Mouse (Mus musculus) MEL (cell line): Measurements from ENCODE around the gene Gnb1l. TPM values are rescaled to one million over a fixed set of nuclear protein-coding genes. Genes with fewer than 3 reads are reported as not detected.

Source experiments
- DNase-seq: peaks from one replicate; pipeline ENCODE4 v3.0.0; 2011; ENCODE audit warnings: low read depth, low spot score
- H3K27ac ChIP-seq: 2 replicates; pipeline ENCODE4 v1.5.1; 2012; ENCODE audit warnings: low read depth, mild to moderate bottlenecking, control low read depth, low read length, moderate library complexity; ENCODE audit not compliant: control insufficient read depth
- H3K27me3 ChIP-seq, 2 experiments: fragments of 150-350 bp in 1 of 2; sonication (generic) in 1 of 2; 2 replicates each; pipeline ENCODE4 v1.6.1; 2012; ENCODE audit warnings: low read length in 2 of 2, mild to moderate bottlenecking in 2 of 2, improper control_type of control experiment in 1 of 2, moderate library complexity in 1 of 2; ENCODE audit not compliant: insufficient read depth in 2 of 2, control insufficient read depth in 1 of 2
- H3K36me3 ChIP-seq, 2 experiments: 2 replicates each; pipeline ENCODE4 v1.6.1; 2012 to 2014; ENCODE audit warnings: low read length in 2 of 2, improper control_type of control experiment in 1 of 2, inconsistent platforms in 1 of 2, mild to moderate bottlenecking in 1 of 2; ENCODE audit not compliant: insufficient read depth in 2 of 2, control insufficient read depth in 1 of 2
- H3K4me1 ChIP-seq, 2 experiments: fragments of 150-350 bp in 1 of 2; sonication (generic) in 1 of 2; 2 replicates each; pipeline ENCODE4 v1.6.1; 2012; ENCODE audit warnings: low read length in 2 of 2, improper control_type of control experiment in 1 of 2, mild to moderate bottlenecking in 1 of 2; ENCODE audit not compliant: insufficient read depth in 2 of 2, control insufficient read depth in 1 of 2
- H3K4me3 ChIP-seq, 2 experiments: fragments of 150-350 bp in 1 of 2; sonication (generic) in 1 of 2; 2 replicates each; pipeline ENCODE4 v1.5.1; 2012; ENCODE audit warnings: low read depth in 2 of 2, low read length in 2 of 2, mild to moderate bottlenecking in 2 of 2, moderate library complexity in 2 of 2, control low read depth in 1 of 2, improper control_type of control experiment in 1 of 2; ENCODE audit not compliant: control insufficient read depth in 1 of 2, insufficient read depth in 1 of 2
- H3K79me2 ChIP-seq: 2 replicates; pipeline ENCODE4 v1.6.1; 2012; ENCODE audit warnings: mild to moderate bottlenecking, low read length, moderate library complexity; ENCODE audit not compliant: control insufficient read depth, poor library complexity, insufficient read depth
- H3K9ac ChIP-seq: 2 replicates; pipeline ENCODE4 v1.6.1; 2012; ENCODE audit warnings: low read depth, mild to moderate bottlenecking, control low read depth, low read length, moderate library complexity; ENCODE audit not compliant: control insufficient read depth, poor library complexity, severe bottlenecking
- H3K9me3 ChIP-seq: fragments of 150-350 bp; sonication (generic); replicated peaks from 2 replicates; pipeline ENCODE4 v1.6.1; 2012; ENCODE audit warnings: mild to moderate bottlenecking, low read length, improper control_type of control experiment, moderate library complexity; ENCODE audit not compliant: insufficient read depth
- BHLHE40 ChIP-seq: IDR thresholded peaks from 2 replicates; pipeline ENCODE4 v1.6.1; 2012; ENCODE audit warnings: low read depth, mild to moderate bottlenecking, inconsistent platforms, low read length, improper control_type of control experiment, borderline replicate concordance
- CHD1 ChIP-seq: IDR thresholded peaks from 2 replicates; pipeline ENCODE4 v1.6.1; 2012; ENCODE audit warnings: low read depth, mild to moderate bottlenecking, inconsistent platforms, low read length, improper control_type of control experiment
- GATA1 ChIP-seq: IDR thresholded peaks from 2 replicates; pipeline ENCODE4 v1.6.1; 2011; ENCODE audit warnings: low read depth, low read length, improper control_type of control experiment
- JUND ChIP-seq: IDR thresholded peaks from 2 replicates; pipeline ENCODE4 v1.6.1; 2011; ENCODE audit warnings: low read depth, mild to moderate bottlenecking, improper control_type of control experiment, low read length
- KAT2A ChIP-seq: conservative IDR thresholded peaks from 2 replicates; pipeline ENCODE4 v1.6.1; 2012; ENCODE audit warnings: low read depth, low read length, improper control_type of control experiment, inconsistent platforms
- MAZ ChIP-seq: IDR thresholded peaks from 2 replicates; pipeline ENCODE4 v1.6.1; 2012; ENCODE audit warnings: low read depth, mild to moderate bottlenecking, inconsistent platforms, low read length, improper control_type of control experiment
- MYC ChIP-seq: IDR thresholded peaks from 2 replicates; pipeline ENCODE4 v1.6.1; 2011; ENCODE audit warnings: low read depth, mild to moderate bottlenecking, low read length, improper control_type of control experiment, moderate library complexity
- NELFE ChIP-seq: IDR thresholded peaks from 2 replicates; pipeline ENCODE4 v1.6.1; 2011; ENCODE audit warnings: low read depth, low read length, improper control_type of control experiment
- NRF1 ChIP-seq: IDR thresholded peaks from 2 replicates; pipeline ENCODE4 v1.6.1; 2014; ENCODE audit warnings: low read depth, mild to moderate bottlenecking, inconsistent platforms, low read length, improper control_type of control experiment, moderate library complexity; ENCODE audit not compliant: poor library complexity, insufficient read depth, severe bottlenecking
- POLR2A ChIP-seq, 2 experiments: IDR thresholded peaks; 2 replicates each; pipeline ENCODE4 v1.6.1; 2011 to 2012; ENCODE audit warnings: low read length in 2 of 2, mild to moderate bottlenecking in 2 of 2, control low read depth in 1 of 2, improper control_type of control experiment in 1 of 2, low read depth in 1 of 2, moderate library complexity in 1 of 2; ENCODE audit not compliant: control insufficient read depth in 1 of 2, insufficient read depth in 1 of 2, poor library complexity in 1 of 2
- POLR2AphosphoS2 ChIP-seq: IDR thresholded peaks from 2 replicates; pipeline ENCODE4 v1.6.1; 2011; ENCODE audit warnings: low read length, improper control_type of control experiment
- SIN3A ChIP-seq: IDR thresholded peaks from 2 replicates; pipeline ENCODE4 v1.6.1; 2012; ENCODE audit warnings: low read length, improper control_type of control experiment, inconsistent platforms
- SMC3 ChIP-seq: IDR thresholded peaks from 2 replicates; pipeline ENCODE4 v1.6.1; 2011; ENCODE audit warnings: low read depth, low read length, improper control_type of control experiment
- TAL1 ChIP-seq: IDR thresholded peaks from 2 replicates; pipeline ENCODE4 v1.6.1; 2012; ENCODE audit warnings: mild to moderate bottlenecking, inconsistent platforms, low read length, moderate library complexity, mixed read lengths
- USF1 ChIP-seq: IDR thresholded peaks from 2 replicates; pipeline ENCODE4 v1.6.1; 2014; ENCODE audit warnings: low read depth, mild to moderate bottlenecking, inconsistent platforms, low read length, improper control_type of control experiment, moderate library complexity
- USF2 ChIP-seq, 2 experiments: IDR thresholded peaks; 2 replicates each; pipeline ENCODE4 v1.6.1; 2011 to 2012; ENCODE audit warnings: improper control_type of control experiment in 2 of 2, low read length in 2 of 2, borderline replicate concordance in 1 of 2, inconsistent platforms in 1 of 2, low read depth in 1 of 2, mild to moderate bottlenecking in 1 of 2; ENCODE audit not compliant: insufficient read depth in 1 of 2
- polyA plus RNA-seq, 2 experiments: library from polyadenylated mRNA; stranded (reverse) in 1 of 2; unstranded in 1 of 2; fragments of >175 nt in 1 of 2; fragments of >200 nt in 1 of 2; gene quantifications; 2 replicates each; pipeline versions ENCODE4 v1.2.1 to v1.2.4; 2012; ENCODE audit warnings: low replicate concordance in 2 of 2, low read depth in 1 of 2; ENCODE audit not compliant: insufficient read length in 2 of 2, insufficient read depth in 1 of 2, missing spikeins in 1 of 2
- total RNA-seq: library from RNA; depleted of rRNA; stranded (reverse); fragments of 300-350 nt; gene quantifications from 2 replicates; pipeline ENCODE4 v1.2.3, GENCODE M21; 2012

Gene Gnb1l
- total and polyA plus RNA-seq, 3 experiments, result 37.9 to 47.8 TPM; not detected in 1

- Histone ChIP-seq H3K27ac (no peak overlapping the region), H3K27me3 (no peaks in the 10 kb centered on the region), H3K36me3 (no peaks in the 10 kb centered on the region; a peak in 1 of 4 replicates), H3K9me3 (no peaks in the 10 kb centered on the region), H3K4me1 (no peaks in the 10 kb centered on the region), H3K79me2 (no peaks in the 10 kb centered on the region), H3K9ac (no peak overlapping the region), H3K4me3 (no peak overlapping the region)
- DNase-seq, result no peak
- TF ChIP-seq USF1 (no peak), MYC (no peak), CHD1 (no peak), SIN3A (no peak), POLR2AphosphoS2 (no peak), POLR2A (IDR thresholded peaks at IDR 0.05; ENCODE audit: control insufficient read depth in 1 of 2, insufficient read depth in 1 of 2, low read depth in 1 of 2, low read length in 2 of 2, poor library complexity in 1 of 2) (no peak), MAZ (no peak), JUND (no peak), NELFE (no peak), GATA1 (no peak), TAL1 (no peak), NRF1 (no peak), KAT2A (no peak)
These were observed 57.9 kb downstream of the Gnb1l start for GRCm38 (mm10) chr16:18556461-18556860.

GRCm38 (mm10) chr16:18564472-18564871 lies 66.0 kb downstream of the Gnb1l start:
- DNase-seq, result peak; percentile 22
- H3K27me3 ChIP-seq, result no peaks in the 10 kb centered on the region
- TF ChIP-seq NRF1 (no peak), BHLHE40 (no peak), CHD1 (no peak), SMC3 (no peak), USF2 (IDR thresholded peaks at IDR 0.05; ENCODE audit: borderline replicate concordance in 1 of 2, insufficient read depth in 1 of 2, low read depth in 1 of 2, low read length in 2 of 2) (no peak)
- TF ChIP-seq, all 39 proteins: peak for 0
- Histone ChIP-seq H3K27ac (no peak overlapping the region), H3K4me3 (no peak overlapping the region), H3K4me1 (no peaks in the 10 kb centered on the region), H3K9me3 (no peaks in the 10 kb centered on the region), H3K79me2 (no peaks in the 10 kb centered on the region), H3K9ac (no peak overlapping the region), H3K36me3 (no peaks in the 10 kb centered on the region)
